In the genomic region with DNA sequence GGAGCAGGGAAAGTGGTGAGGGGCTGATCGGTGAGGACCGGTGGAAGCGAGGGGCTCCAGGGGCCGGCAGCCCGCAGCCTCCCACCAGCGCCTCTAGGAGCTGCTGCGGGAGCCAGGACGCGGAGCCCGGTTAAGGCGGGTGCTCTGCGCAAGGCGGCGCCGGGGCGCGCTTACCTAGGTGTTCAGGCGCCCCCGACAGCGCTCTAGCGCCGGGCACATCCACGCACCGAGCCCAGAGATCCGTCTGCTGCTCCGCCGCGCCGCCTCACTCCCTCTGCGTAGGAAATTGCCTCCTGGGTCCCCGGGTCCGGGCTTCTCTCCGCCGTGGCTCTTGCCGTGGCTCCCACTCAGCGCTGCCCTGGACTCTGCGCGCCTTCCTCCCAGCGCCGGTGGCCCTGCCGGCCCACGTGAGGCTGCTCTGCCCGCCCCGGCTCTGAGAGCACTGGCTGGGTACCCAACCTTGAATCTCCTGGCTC, we compare ENCODE assay signal across 8 mouse cellular contexts. TPM values are rescaled to one million over a fixed set of nuclear protein-coding genes. Genes with fewer than 3 reads are reported as not detected.
A peak's percentile ranks its signal among the peaks of the same experiment; 100 is the strongest.
DNase-seq lines count a peak whose midpoint lies in the region; ATAC-seq and TF ChIP-seq lines count a peak whose summit lies in the region.

A gene (minus strand): TSS at position 371 of the 476 bp plus-strand sequence.

- peak; percentile 55; the same call in 1 of the 2 replicates for ATAC-seq in lung, embryonic 14.5 days (ENCODE audit: insufficient read depth)
- peak; percentile 81 for ATAC-seq in hindbrain, embryonic 16.5 days
- peak; percentile 80 for ATAC-seq in limb, embryonic 13.5 days (ENCODE audit: low FRiP score, low read depth)

- H3K27ac ChIP-seq in lung, embryonic 14.5 days (ENCODE audit: low read depth) = no peak within 1 kb of the TSS
- H3K27ac ChIP-seq in hindbrain, embryonic 16.5 days (ENCODE audit: low read depth, low read length) = no peak within 1 kb of the TSS
- H3K27ac ChIP-seq in limb, embryonic 13.5 days = no peak within 1 kb of the TSS

- no peak for TF ChIP-seq CTCF in lung, embryonic 14.5 days (IDR thresholded peaks at IDR 0.05; ENCODE audit: low read depth)

- H3K4me1 ChIP-seq in lung, embryonic 14.5 days (ENCODE audit: insufficient read depth) = 0 out of 2 replicates have a peak, but pooled peaks cover 6% of the 10 kb centered on the region
- peaks cover 9% of the 10 kb centered on the region; the same call in 1 of the 2 replicates for H3K4me1 ChIP-seq in hindbrain, embryonic 16.5 days (ENCODE audit: control insufficient read depth, insufficient read depth, low read depth, low read length)
- H3K4me1 ChIP-seq in limb, embryonic 13.5 days = peaks cover 19% of the 10 kb centered on the region

- H3K4me3 ChIP-seq in lung, embryonic 14.5 days (ENCODE audit: low read depth, low read length) = peak within 1 kb of the TSS; percentile 49
- peak within 1 kb of the TSS; percentile 50 for H3K4me3 ChIP-seq in hindbrain, embryonic 16.5 days (ENCODE audit: low read length)
- peak within 1 kb of the TSS; percentile 52 for H3K4me3 ChIP-seq in limb, embryonic 13.5 days

- peaks cover 51% of the 10 kb centered on the region for H3K27me3 ChIP-seq in lung, embryonic 14.5 days (ENCODE audit: insufficient read depth, low read length)
- H3K27me3 ChIP-seq in hindbrain, embryonic 16.5 days (replicated peaks; ENCODE audit: control insufficient read depth, insufficient read depth, low read length) = peaks cover 20% of the 10 kb centered on the region
- peaks cover 66% of the 10 kb centered on the region for H3K27me3 ChIP-seq in limb, embryonic 13.5 days

- peak within 1 kb of the TSS; percentile 56 for H3K9ac ChIP-seq in lung, embryonic 14.5 days
- H3K9ac ChIP-seq in hindbrain, embryonic 16.5 days (ENCODE audit: low read depth, low read length) = peak within 1 kb of the TSS; percentile 70
- peak within 1 kb of the TSS; percentile 64 for H3K9ac ChIP-seq in limb, embryonic 13.5 days

- DNase-seq in lung, embryonic 14.5 days = peak; percentile 61
- DNase-seq in lung, adult 18-20 months = no peak
- DNase-seq in embryo, embryonic 10.5 days (ENCODE audit: low spot score) = peak; percentile 44
- peak; percentile 23 to 37 for DNase-seq in right cerebral cortex, adult 2 months (ENCODE audit: low spot score in 2 of 2)
- DNase-seq in spleen, postnatal 36 days (ENCODE audit: low spot score in 2 of 2) = no peak
- no peak for DNase-seq in urinary bladder, adult 18-20 months (ENCODE audit: low spot score in 2 of 2)

- peak within 1 kb of the TSS; percentile 87 for H3K4me2 ChIP-seq in lung, embryonic 14.5 days
- H3K4me2 ChIP-seq in hindbrain, embryonic 16.5 days (ENCODE audit: low read length) = peak within 1 kb of the TSS; percentile 86
- H3K4me2 ChIP-seq in limb, embryonic 13.5 days (replicated peaks) = peak within 1 kb of the TSS; percentile 88

- under 1% methylated on average over 44 of the region's 44 CpGs for WGBS in lung, embryonic 14.5 days
- under 1% methylated on average over 33 of the region's 44 CpGs for WGBS in hindbrain, embryonic 16.5 days
- 0% methylated on average over 40 of the region's 44 CpGs for WGBS in limb, embryonic 13.5 days

- no peaks in the 10 kb centered on the region for H3K36me3 ChIP-seq in lung, embryonic 14.5 days (ENCODE audit: insufficient read depth)
- no peaks in the 10 kb centered on the region for H3K36me3 ChIP-seq in hindbrain, embryonic 16.5 days (ENCODE audit: control insufficient read depth, insufficient read depth, low read length)
- no peaks in the 10 kb centered on the region for H3K36me3 ChIP-seq in limb, embryonic 13.5 days

- H3K9me3 ChIP-seq in lung, embryonic 14.5 days (ENCODE audit: low read depth, low read length) = no peaks in the 10 kb centered on the region
- H3K9me3 ChIP-seq in hindbrain, embryonic 16.5 days (ENCODE audit: control insufficient read depth, low read length) = no peaks in the 10 kb centered on the region
- no peaks in the 10 kb centered on the region for H3K9me3 ChIP-seq in limb, embryonic 13.5 days

RNA-seq across cellular contexts. Expression of the gene that starts here (rescaled TPM):
- polyA plus RNA-seq in lung, embryonic 14.5 days (2014; fragmentation: Nextera tagmentation; extraction: Ambion mirVana) = 1.0 and 1.2 TPM in 2 replicates
- 3.7 and 4.5 TPM in 2 replicates for polyA plus RNA-seq in hindbrain, embryonic 16.5 days (2015; fragmentation: Nextera tagmentation; extraction: Ambion mirVana)
- polyA plus RNA-seq in limb, embryonic 13.5 days (2015; fragmentation: Nextera tagmentation; extraction: Ambion mirVana) = 1.8 and 2.6 TPM in 2 replicates

Comparison
In these comparisons a context has a peak if more than half of its experiments do, and no peak if none do; other contexts are left out.
1. DNase-seq: peak in lung, embryonic 14.5 days (single experiment), embryo, embryonic 10.5 days (single experiment) and right cerebral cortex, adult 2 months (2 of 2); none in lung, adult 18-20 months (0 of 2), spleen, postnatal 36 days (0 of 2) and urinary bladder, adult 18-20 months (0 of 2).
2. Peak in every context shown above with its lines, with median percentiles within 50 percentile points of each other: ATAC-seq, H3K4me2 ChIP-seq, H3K4me3 ChIP-seq and H3K9ac ChIP-seq.